Mouse (Mus musculus) cerebellum, postnatal 4 days (tissue): ENCODE data around the gene Hck.

ENCODE experiments used
- DNase-seq, 2 experiments: peaks; one replicate each; pipeline ENCODE4 v3.0.0; 2022; ENCODE audit warnings: low spot score in 2 of 2, mixed read lengths in 1 of 2

The Hck gene

GRCm38 (mm10) chr2:153199114-153199513, 90.8 kb downstream of the Hck start:
- no peak for DNase-seq
